Mouse (Mus musculus): Measurements from ENCODE around the gene Tmem245. TPM values are rescaled to one million over a fixed set of nuclear protein-coding genes. Genes with fewer than 3 reads are reported as not detected.

The Tmem245 gene
- 37.6 TPM for polyA plus RNA-seq (2014; fragmentation: Illumina TruSeq; extraction: RNeasy Lipid Tissue Mini Kit (QIAGEN cat#74804); ENCODE audit: low read depth, low replicate concordance)

GRCm38 (mm10) chr4:56946641-56947640, at the start of gene Tmem245:
Tmem245 (minus strand) TSS chr4:56947437.

DNA sequence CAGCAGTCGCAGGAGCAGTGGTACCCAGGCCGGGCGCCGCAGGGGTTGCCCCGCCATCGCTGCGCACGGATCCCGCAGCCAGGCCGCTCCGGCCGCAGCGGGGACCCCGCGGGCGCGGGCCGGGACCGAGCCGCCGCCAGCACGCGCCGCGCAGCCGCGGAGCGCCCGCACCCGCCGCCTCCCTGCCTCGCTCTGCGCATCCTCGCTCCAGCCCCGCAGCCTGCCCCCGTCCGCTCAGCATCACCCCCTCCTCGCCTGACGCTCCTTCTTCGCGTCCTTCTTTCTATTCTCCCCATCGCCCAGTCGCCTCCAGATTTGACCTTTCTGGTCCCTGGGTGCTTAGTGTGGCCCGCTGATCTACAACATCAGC, 43.0 kb upstream of the Tmem245 start, which contains the start of gene Frrs1l:
Gene Frrs1l (minus strand): TSS at position 177 of the 370 bp plus-strand sequence.

DNA sequence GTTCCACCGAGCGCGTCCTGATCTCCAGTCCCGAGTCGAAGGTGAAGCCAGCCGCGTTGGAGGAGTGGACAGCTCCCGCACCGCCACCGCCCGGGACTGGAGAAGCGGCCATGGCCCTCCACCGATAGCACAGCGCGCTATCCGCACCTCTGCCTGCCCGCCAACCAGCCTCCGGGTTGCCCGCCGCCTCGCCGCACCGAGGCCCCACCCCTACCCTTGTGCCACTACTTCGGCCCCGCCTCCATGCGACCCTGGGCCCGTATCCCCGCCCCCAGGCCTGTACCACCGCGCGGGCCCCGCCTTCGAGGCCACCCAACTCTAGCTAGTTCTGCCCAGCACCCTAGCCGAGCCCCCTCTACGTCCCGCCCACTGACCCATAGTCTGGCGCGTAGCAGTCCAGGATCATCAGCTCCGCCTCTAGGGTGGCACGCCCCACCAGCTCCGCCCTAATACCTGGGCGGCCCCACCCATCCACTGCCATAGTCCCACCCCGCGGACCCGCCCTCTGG, 82.2 kb downstream of the Tmem245 start, which contains the start of gene Ctnnal1:
Gene Ctnnal1 (minus strand): TSS at position 186 of the 509 bp plus-strand sequence.

Other genes with a start within 250 kb of the Tmem245 start
- not detected for gene Gm26657, start 207.4 kb downstream of the Tmem245 start, polyA plus RNA-seq (2014; fragmentation: Illumina TruSeq; extraction: RNeasy Lipid Tissue Mini Kit (QIAGEN cat#74804); ENCODE audit: low read depth, low replicate concordance)
- gene Actl7b, start 206.0 kb downstream of the Tmem245 start, polyA plus RNA-seq (2014; fragmentation: Illumina TruSeq; extraction: RNeasy Lipid Tissue Mini Kit (QIAGEN cat#74804); ENCODE audit: low read depth, low replicate concordance), result not detected
- gene Actl7a, start 204.0 kb downstream of the Tmem245 start, polyA plus RNA-seq (2014; fragmentation: Illumina TruSeq; extraction: RNeasy Lipid Tissue Mini Kit (QIAGEN cat#74804); ENCODE audit: low read depth, low replicate concordance), result not detected
- 28.1 TPM for gene Elp1, start 145.1 kb downstream of the Tmem245 start, polyA plus RNA-seq (2014; fragmentation: Illumina TruSeq; extraction: RNeasy Lipid Tissue Mini Kit (QIAGEN cat#74804); ENCODE audit: low read depth, low replicate concordance)
- 16.8 TPM for gene Fam206a, start 145.1 kb downstream of the Tmem245 start, polyA plus RNA-seq (2014; fragmentation: Illumina TruSeq; extraction: RNeasy Lipid Tissue Mini Kit (QIAGEN cat#74804); ENCODE audit: low read depth, low replicate concordance)
- 28.0 TPM for gene Ctnnal1, start 82.2 kb downstream of the Tmem245 start, polyA plus RNA-seq (2014; fragmentation: Illumina TruSeq; extraction: RNeasy Lipid Tissue Mini Kit (QIAGEN cat#74804); ENCODE audit: low read depth, low replicate concordance)
- 1.3 TPM for gene Frrs1l, start 43.0 kb upstream of the Tmem245 start, polyA plus RNA-seq (2014; fragmentation: Illumina TruSeq; extraction: RNeasy Lipid Tissue Mini Kit (QIAGEN cat#74804); ENCODE audit: low read depth, low replicate concordance)
- gene Epb41l4b, start 196.0 kb upstream of the Tmem245 start, polyA plus RNA-seq (2014; fragmentation: Illumina TruSeq; extraction: RNeasy Lipid Tissue Mini Kit (QIAGEN cat#74804); ENCODE audit: low read depth, low replicate concordance), result 264 TPM